Mouse (Mus musculus) lung, postnatal 0 days (tissue): ENCODE data around the gene Clcn2.

Experiments used
- CTCF ChIP-seq: IDR thresholded peaks from 2 replicates; pipeline ENCODE4 v1.5.1; 2016; ENCODE audit warnings: antibody characterized with exemption, mild to moderate bottlenecking
- EP300 ChIP-seq: IDR thresholded peaks from 2 replicates; pipeline ENCODE4 v1.6.1; 2016; ENCODE audit warnings: antibody characterized with exemption, mild to moderate bottlenecking, control low read depth

DNA sequence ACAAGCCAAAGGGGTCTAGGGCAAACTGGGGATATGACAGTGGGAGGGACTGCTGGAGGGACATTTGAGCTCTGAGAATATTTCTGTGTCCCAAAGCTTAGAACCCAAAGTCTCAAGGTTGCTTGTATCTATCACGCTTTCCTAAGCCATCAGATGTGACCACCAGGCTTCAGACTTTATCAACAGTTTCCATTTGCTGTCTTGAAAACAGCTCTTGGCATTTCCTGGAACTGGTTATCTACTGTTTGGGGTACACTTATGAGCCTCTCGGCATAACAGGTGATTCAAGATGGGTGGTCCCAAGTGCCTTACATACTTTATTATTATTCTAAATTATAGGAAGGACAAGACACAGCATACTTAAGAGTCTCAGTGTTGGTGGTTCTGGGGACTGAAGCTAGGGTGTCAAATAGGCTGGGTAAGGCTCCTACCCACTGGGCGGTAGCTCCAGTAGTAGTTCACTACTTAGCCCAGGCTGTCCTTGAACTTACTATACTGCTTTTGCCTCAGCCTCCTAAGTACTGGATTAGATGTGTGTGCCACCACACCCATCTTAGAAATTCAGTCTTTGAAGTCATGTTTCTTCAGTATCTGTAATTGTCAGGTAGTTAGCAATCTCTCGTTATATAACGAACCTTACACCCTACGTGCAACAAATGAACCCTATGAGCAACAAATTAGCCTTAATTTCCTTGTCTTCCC lies 13.7 kb downstream of the Clcn2 start:
- TF ChIP-seq CTCF, result no peak
- no peak for TF ChIP-seq EP300
